Mouse (Mus musculus) gastrocnemius, postnatal 25 days (tissue): ENCODE measurements around the gene Gm12216. TPM values are rescaled to one million over a fixed set of nuclear protein-coding genes. Genes with fewer than 3 reads are reported as not detected.

ENCODE experiments used
- DNase-seq: peaks from one replicate; pipeline ENCODE4 v3.0.0; 2022
- total RNA-seq, 2 experiments: library from RNA; stranded (reverse); gene quantifications; 1 replicate in 1 of 2; 2 replicates in 1 of 2; pipeline ENCODE4 v1.2.3; 2021

Gm12216 gene
- total RNA-seq, 2 experiments from 2014 or later: 2.0 TPM

DNA sequence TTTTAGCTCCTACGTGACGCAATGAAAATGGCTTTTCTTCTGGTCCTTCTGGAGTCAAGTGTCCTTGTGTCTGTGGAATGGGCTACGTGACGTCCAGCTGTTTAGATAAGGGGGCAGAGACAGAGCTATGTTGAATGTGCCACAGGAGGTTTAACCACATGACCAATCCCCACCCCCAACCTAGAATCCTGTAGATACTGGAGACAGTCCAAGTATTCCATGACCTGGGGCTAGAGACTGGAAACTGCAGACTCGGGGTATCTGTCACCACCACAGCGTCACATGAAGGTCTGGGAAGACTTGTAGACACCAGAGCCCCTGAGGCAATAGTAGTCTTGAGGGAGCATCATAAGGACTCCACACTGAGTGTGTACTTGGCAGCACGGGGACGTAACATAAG is 63.2 kb downstream of the Gm12216 start:
- no peak for DNase-seq

GRCm38 (mm10) chr11:53794671-53795557 is 64.1 kb downstream of the Gm12216 start:
- peak; percentile 50 for DNase-seq

- no peak for DNase-seq
These were observed 65.0 kb downstream of the Gm12216 start for GRCm38 (mm10) chr11:53794015-53794414.

- DNase-seq: peak; percentile 55
These were observed 66.1 kb downstream of the Gm12216 start for GRCm38 (mm10) chr11:53792986-53793385.

DNA sequence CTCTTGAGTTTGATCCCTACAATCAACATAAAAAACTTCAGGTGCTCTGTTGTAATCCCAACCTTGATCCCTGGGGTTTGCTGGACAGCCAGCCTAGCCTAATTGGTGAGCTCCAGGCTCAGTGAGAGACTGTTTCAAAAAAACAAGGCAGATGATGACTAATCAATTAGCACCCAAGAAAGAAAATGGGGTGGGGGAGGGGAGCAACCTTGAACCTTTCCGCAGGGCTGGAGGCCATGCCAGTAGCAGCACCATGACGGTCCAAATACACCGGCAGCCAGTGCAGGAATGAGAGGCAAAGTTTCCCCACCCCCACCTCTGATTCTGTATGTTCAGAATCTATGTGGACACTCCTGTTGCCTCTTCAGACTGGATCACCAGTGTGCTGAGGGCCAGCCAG is 69.8 kb downstream of the Gm12216 start:
- no peak for DNase-seq

DNA sequence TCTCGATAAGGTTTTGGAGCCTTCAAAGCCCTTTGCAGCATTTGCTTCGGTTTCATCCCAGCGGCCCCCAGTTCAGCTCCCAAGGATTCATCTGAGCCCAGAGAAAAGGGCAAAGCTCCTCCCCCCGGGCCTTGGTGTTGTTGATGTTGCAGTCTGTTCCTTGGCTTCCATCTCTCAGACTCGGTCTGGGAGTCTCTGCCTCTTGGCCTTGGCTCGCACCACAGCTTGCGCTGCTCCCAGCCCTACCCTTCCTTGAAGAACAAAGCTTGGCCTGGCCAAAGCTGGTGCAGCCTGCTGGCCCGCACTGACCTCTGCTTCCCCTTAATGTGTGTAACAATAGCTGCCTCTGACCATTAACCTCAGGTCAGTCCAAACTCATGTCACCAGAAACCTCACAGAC is 70.9 kb downstream of the Gm12216 start:
- DNase-seq: peak; percentile 79

DNA sequence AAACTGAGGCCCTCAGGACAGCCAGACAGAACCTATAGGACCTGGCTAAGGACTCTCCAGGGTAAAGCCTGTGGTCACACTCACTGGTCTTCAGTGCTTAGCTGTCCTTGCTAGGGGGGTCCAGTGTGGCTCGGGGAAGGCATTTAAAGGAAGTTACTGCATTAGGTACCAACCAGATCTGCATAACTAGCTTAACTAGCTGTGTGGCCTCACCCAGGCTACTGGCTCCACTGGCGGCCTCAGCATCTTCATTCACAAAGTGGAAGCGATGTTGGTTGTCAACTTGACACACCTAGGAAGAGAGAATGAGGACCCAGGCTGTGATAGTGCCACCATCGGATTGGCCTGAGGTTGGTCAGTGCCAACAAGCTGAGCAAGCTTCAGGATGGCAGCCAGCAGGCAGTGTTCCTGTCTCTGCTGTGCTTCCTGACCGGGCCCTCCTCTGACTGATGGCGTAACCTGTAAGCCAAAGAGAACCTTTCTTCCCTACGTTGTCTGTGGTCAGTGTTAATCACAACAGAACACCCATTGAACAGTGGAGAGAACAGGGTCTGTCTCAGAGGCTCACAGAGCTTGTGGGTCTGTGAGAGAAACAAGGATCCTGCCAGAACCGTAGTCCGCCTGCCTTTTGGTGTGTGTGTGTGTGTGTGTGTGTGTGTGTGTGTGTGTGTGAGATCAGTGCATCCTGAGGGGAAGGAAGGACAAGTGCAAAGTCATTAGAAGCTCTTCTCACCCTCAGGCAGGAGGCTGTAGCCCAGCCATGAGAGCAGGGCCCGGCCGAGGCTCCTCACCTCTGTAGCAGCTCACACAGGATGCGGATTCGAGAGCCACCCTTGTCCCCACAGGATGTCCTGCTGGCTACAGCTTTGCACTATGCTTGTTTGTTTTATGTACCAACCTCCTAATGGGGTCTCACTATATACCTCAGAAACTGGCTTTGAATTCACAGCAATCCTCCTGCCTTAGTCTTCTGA is 72.7 kb downstream of the Gm12216 start:
- DNase-seq: no peak

GRCm38 (mm10) chr11:53785311-53785936 is 73.6 kb downstream of the Gm12216 start:
- no peak for DNase-seq

GRCm38 (mm10) chr11:53783288-53783687 is 75.8 kb downstream of the Gm12216 start:
- no peak for DNase-seq

DNA sequence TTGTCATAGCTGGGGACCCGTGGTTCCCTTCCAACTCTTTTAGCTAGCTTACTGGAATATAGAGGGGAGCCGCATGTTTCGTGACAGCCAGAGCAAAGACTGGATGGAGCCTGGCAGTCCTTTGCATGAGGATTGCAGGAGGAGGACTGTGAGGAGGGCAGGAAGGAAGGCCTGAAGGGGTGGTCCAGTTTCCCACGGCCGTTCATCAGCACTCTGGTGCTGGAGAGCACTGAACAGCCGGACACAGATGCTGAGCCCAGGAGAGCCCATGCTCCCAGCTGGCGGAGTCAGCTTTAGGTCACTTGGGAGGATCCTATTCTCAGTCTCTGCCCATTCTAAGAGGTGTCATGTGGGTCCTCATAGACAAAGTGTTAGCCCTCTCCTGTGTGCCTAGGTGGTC is 77.1 kb downstream of the Gm12216 start:
- DNase-seq: no peak

- no peak for DNase-seq
These were observed 77.8 kb downstream of the Gm12216 start for GRCm38 (mm10) chr11:53781201-53781775.

GRCm38 (mm10) chr11:53780262-53780661 is 78.8 kb downstream of the Gm12216 start:
- DNase-seq: no peak

DNA sequence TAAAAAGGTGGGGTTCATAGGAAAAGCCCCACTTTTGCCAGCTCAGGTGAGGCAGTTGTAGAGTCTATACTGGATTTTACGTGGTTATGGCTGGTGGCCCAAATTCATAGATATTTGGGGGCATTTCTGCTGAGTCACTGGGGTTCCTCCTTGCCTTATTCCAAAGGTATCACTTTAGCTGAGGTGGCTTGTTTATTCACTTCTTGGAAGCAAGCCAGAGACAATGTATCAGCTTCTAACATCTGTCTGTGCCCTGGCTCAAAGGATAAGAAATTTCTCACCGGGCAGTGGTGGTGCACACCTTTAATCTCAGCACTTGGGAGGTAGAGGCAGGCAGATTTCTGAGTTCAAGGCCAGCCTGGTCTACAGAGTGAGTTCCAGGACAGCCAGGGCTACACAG is 79.2 kb downstream of the Gm12216 start:
- DNase-seq: no peak

DNA sequence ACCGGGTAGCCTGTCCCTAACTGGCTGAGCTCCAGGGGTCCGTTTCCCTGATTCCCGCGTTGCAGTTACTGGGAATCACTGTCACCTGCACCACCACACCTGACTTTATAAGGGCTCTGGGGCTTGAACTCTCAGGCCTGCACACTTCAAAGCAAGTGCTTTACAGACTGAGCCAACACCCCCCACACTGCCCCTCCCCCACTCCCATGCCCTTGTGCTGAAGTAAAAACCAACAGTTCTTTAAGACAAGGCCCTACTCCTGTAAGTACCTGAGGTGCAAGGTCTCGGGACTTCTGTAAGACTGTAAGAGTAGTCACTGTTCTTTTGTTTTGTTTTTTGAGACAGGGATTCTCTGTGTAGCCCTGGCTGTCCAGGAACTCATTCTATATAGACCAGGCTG is 80.6 kb downstream of the Gm12216 start:
- no peak for DNase-seq

GRCm38 (mm10) chr11:53777736-53778135 is 81.3 kb downstream of the Gm12216 start:
- no peak for DNase-seq

GRCm38 (mm10) chr11:53774659-53775255 is 84.3 kb downstream of the Gm12216 start:
- DNase-seq: no peak

GRCm38 (mm10) chr11:53773641-53774360 is 85.3 kb downstream of the Gm12216 start:
- no peak for DNase-seq

GRCm38 (mm10) chr11:53773087-53773486 is 86.0 kb downstream of the Gm12216 start, which contains the start of gene Gm17334:
Gene Gm17334 (minus strand): TSS chr11:53773187.
- no peak for DNase-seq

- DNase-seq: no peak
These were observed 86.5 kb downstream of the Gm12216 start for GRCm38 (mm10) chr11:53772536-53772935.

- DNase-seq: no peak
These were observed 87.9 kb downstream of the Gm12216 start for GRCm38 (mm10) chr11:53771001-53771744.
